Mouse (Mus musculus) left cerebral cortex, adult 2 months (tissue): ENCODE data around the gene Nell1. TPM values are rescaled to one million over a fixed set of nuclear protein-coding genes. Genes with fewer than 3 reads are reported as not detected.

Experiments used
- DNase-seq, 2 experiments: peaks; one replicate each; pipeline ENCODE4 v3.0.0; 2021 to 2022; ENCODE audit warnings: low spot score in 2 of 2, mixed read lengths in 1 of 2; ENCODE audit errors: extremely low spot score in 1 of 2
- H3K27ac ChIP-seq: fragments of 200-600 bp; 2 replicates; pipeline ENCODE4 v1.8.1; 2022
- H3K4me3 ChIP-seq: fragments of 200-600 bp; 2 replicates; pipeline ENCODE4 v1.8.1; 2022
- CTCF ChIP-seq: fragments of 200-600 bp; IDR thresholded peaks from 2 replicates; pipeline ENCODE4 v1.8.1; 2022; ENCODE audit warnings: antibody characterized with exemption, mild to moderate bottlenecking, moderate library complexity
- intact Hi-C: fragments of 180-260 bp; cut with DNase I; formaldehyde crosslinking; loops from one replicate; pipeline ENCODE4 v1.15.1; 2025
- total RNA-seq, 2 experiments: library from RNA; stranded (reverse); gene quantifications; 2 replicates each; pipeline ENCODE4 v1.2.3; 2021

Nell1 gene
- total RNA-seq, 2 experiments from 2014 or later: 65.5 to 66.5 TPM

GRCm38 (mm10) chr7:49969516-49969915 lies 5.1 kb upstream of the Nell1 start:
- TF ChIP-seq CTCF: no peak
- Histone ChIP-seq H3K27ac (no peak overlapping the region), H3K4me3 (no peak overlapping the region)
- no peak for DNase-seq
- intact Hi-C loops: no loop called here

GRCm38 (mm10) chr7:49975441-49976121 lies 917 bp downstream of the Nell1 start:
- intact Hi-C loops: loop anchor here (5.0 to 10.0 kb wide), 3 partner anchors 117 to 512 kb away; no protein-coding TSS in a partner anchor
- Histone ChIP-seq H3K27ac (peak overlapping the region; percentile 73), H3K4me3 (peak overlapping the region; percentile 58)
- peak; percentile 54 to 63 for DNase-seq
- TF ChIP-seq CTCF: peak; percentile 45

- no peak for DNase-seq
- intact Hi-C loops: no loop called here
- TF ChIP-seq CTCF: peak; percentile 49
- H3K27ac ChIP-seq: no peak overlapping the region
- no peak overlapping the region for H3K4me3 ChIP-seq
Measured at GRCm38 (mm10) chr7:49981511-49982227, 7.0 kb downstream of the Nell1 start.

- intact Hi-C loops: no loop called here
- H3K4me3 ChIP-seq: no peak overlapping the region
- DNase-seq: no peak
- no peak for TF ChIP-seq CTCF
- no peak overlapping the region for H3K27ac ChIP-seq
Measured at GRCm38 (mm10) chr7:49984698-49985097, 10.0 kb downstream of the Nell1 start.

GRCm38 (mm10) chr7:49985947-49986346 lies 11.3 kb downstream of the Nell1 start:
- no peak for TF ChIP-seq CTCF
- DNase-seq: no peak
- Histone ChIP-seq H3K27ac (no peak overlapping the region), H3K4me3 (no peak overlapping the region)
- intact Hi-C loops: no loop called here

- no peak for DNase-seq
- intact Hi-C loops: no loop called here
- no peak overlapping the region for H3K4me3 ChIP-seq
- no peak for TF ChIP-seq CTCF
- no peak overlapping the region for H3K27ac ChIP-seq
Measured at GRCm38 (mm10) chr7:49999321-49999720, 24.7 kb downstream of the Nell1 start.

- Histone ChIP-seq H3K4me3 (no peak overlapping the region), H3K27ac (no peak overlapping the region)
- no peak for DNase-seq
- intact Hi-C loops: no loop called here
- no peak for TF ChIP-seq CTCF
Measured at GRCm38 (mm10) chr7:50005268-50005667, 30.6 kb downstream of the Nell1 start.

- no peak overlapping the region for H3K27ac ChIP-seq
- no peak overlapping the region for H3K4me3 ChIP-seq
- DNase-seq: no peak
- no peak for TF ChIP-seq CTCF
- intact Hi-C loops: no loop called here
Measured at GRCm38 (mm10) chr7:50035187-50036153, 60.8 kb downstream of the Nell1 start.

- intact Hi-C loops: no loop called here
- no peak overlapping the region for H3K27ac ChIP-seq
- H3K4me3 ChIP-seq: no peak overlapping the region
- no peak for TF ChIP-seq CTCF
- no peak for DNase-seq
Measured at GRCm38 (mm10) chr7:50041112-50041511, 66.4 kb downstream of the Nell1 start.

GRCm38 (mm10) chr7:50050144-50050543 lies 75.5 kb downstream of the Nell1 start:
- TF ChIP-seq CTCF: no peak
- no peak overlapping the region for H3K4me3 ChIP-seq
- intact Hi-C loops: no loop called here
- no peak for DNase-seq
- H3K27ac ChIP-seq: no peak overlapping the region

GRCm38 (mm10) chr7:50053704-50054103 lies 79.0 kb downstream of the Nell1 start:
- Histone ChIP-seq H3K4me3 (no peak overlapping the region), H3K27ac (no peak overlapping the region)
- no peak for TF ChIP-seq CTCF
- no peak for DNase-seq
- intact Hi-C loops: no loop called here
